Mouse (Mus musculus) testis, postnatal 14 days (tissue): ENCODE data around the gene Krcc1.

Source experiments
- DNase-seq: peaks from one replicate; pipeline ENCODE4 v3.0.0; 2021; ENCODE audit warnings: low spot score

Krcc1 gene

DNA sequence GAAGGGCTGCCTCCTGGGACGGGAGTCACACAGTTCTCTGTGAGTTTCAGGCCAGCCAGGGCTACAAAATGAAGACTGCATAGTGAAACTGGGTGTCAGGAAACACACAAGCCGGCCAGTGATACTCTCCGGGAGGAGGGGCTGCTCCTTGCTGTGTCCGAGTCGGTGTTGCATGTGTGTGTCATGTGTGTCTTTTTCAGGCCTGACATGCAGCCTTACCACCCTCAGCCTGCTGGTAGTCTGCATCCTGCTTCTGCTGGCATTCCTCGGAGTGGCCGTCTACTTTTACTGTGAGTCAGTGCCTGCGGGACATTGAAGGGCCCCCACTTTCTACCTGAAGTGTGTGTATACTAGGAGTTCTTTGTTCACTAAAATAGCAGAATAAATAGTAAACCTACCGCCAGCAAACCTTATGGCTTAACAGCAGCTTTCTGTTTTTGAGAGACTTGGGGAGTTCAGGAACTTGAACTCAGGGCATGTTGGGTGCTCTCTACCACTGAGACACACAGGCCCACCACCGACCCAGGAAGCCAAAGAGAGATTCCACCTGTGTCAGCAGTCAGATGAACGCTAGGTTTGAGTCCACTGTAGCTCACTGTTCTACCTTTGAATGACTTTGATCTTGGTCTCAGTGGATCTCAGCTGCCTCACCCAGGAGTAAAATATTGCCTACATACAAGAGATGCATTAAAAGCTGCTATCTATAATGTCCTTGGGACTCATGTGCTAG, 60.9 kb downstream of the Krcc1 start:
- no peak for DNase-seq

DNA sequence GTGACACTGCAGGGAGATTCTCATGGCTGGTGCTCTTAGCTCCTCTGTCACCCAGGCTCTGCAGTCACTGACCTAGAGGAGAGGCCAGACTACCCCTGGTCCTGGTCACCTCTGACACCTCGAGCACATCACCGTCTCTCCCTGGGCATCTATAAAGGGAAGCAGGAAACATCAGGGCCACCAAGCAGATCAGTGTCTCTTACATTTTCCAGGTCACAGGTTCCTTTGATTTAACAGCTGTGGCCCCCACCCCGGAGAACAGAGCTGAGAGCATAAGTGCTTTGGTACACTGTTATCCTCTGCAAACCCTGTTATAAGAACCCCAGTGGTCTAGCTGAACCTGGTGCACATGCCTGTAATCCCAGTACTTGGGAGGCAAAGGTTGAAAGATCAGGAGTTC, 61.6 kb downstream of the Krcc1 start:
- DNase-seq, result no peak

DNA sequence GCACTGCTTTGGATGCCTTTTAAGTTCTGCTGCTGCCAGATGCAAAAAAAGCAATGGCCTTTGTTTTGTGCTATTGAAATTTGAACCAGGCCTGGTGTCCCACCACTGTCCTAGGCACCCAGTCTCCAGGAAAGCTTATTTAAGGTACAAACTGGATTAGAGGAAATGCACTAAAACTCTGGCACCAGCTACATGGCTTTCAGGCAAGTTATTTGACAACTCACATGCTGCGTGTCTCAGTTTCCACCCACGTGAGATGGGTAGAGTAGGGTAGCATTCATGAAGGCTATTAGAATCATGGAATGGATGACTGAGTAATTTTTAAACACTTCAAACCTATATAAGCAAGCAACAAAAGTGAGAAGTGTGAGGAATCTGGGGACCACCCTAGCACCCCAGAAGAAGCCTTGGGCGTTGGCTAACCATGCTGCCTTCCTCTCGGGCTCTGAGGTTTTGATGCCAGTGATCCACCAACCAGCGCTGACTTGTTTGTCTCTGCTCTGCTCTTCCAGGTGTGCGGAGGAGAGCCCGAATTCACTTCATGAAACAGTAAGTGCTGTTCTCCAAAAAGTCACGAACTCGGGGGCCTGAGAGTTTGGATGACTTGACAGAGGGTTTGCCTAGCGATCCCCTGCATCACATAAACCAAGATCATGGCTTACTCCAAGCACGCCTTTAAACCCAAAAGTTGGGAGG, 62.2 kb downstream of the Krcc1 start:
- DNase-seq, result no peak
